Mouse (Mus musculus) liver, postnatal 0 days (tissue): Measurements from ENCODE around the gene U2surp. TPM values are rescaled to one million over a fixed set of nuclear protein-coding genes. Genes with fewer than 3 reads are reported as not detected.

Experiments
- ATAC-seq: fragments of 200-750 bp; cut with Nextera tagmentation; 2 replicates; pipeline ENCODE4 v1.8.0; 2017; ENCODE audit warnings: mild to moderate bottlenecking, moderate library complexity
- DNase-seq: peaks from one replicate; pipeline ENCODE4 v3.0.0-alpha.2; 2016
- H3K27ac ChIP-seq: fragments of 300-500 bp; sonication (generic); 2 replicates; pipeline ENCODE4 v1.5.1; 2014; ENCODE audit warnings: antibody characterized with exemption, moderate library complexity, mild to moderate bottlenecking, low read depth
- H3K27me3 ChIP-seq: fragments of 300-500 bp; sonication (generic); 2 replicates; pipeline ENCODE4 v1.6.1; 2014; ENCODE audit warnings: low read length, control low read depth, mixed read lengths; ENCODE audit not compliant: insufficient read depth
- H3K36me3 ChIP-seq: fragments of 300-500 bp; sonication (generic); replicated peaks from 2 replicates; pipeline ENCODE4 v1.6.1; 2014; ENCODE audit warnings: mild to moderate bottlenecking, control low read depth, low read length, moderate library complexity, mixed read lengths; ENCODE audit not compliant: insufficient read depth
- H3K4me1 ChIP-seq: fragments of 300-500 bp; sonication (generic); 2 replicates; pipeline ENCODE4 v1.6.1; 2014; ENCODE audit warnings: antibody characterized with exemption, mild to moderate bottlenecking, control low read depth; ENCODE audit not compliant: insufficient read depth
- H3K4me2 ChIP-seq: fragments of 300-500 bp; sonication (generic); 2 replicates; pipeline ENCODE4 v1.6.1; 2014; ENCODE audit warnings: low read depth, mild to moderate bottlenecking, low read length, moderate library complexity, mixed read lengths
- H3K4me3 ChIP-seq: fragments of 300-500 bp; sonication (generic); 2 replicates; pipeline ENCODE4 v1.5.1; 2014; ENCODE audit warnings: low read depth, low read length
- H3K9ac ChIP-seq: fragments of 300-500 bp; sonication (generic); replicated peaks from 2 replicates; pipeline ENCODE4 v1.6.1; 2014; ENCODE audit warnings: mild to moderate bottlenecking, moderate library complexity
- H3K9me3 ChIP-seq: fragments of 300-500 bp; sonication (generic); 2 replicates; pipeline ENCODE4 v1.6.1; 2016; ENCODE audit warnings: mild to moderate bottlenecking, control low read depth, low read length, mixed read lengths
- CTCF ChIP-seq: sonication (generic); IDR thresholded peaks from 2 replicates; pipeline ENCODE4 v1.5.1; 2016; ENCODE audit warnings: antibody characterized with exemption, low read depth
- EP300 ChIP-seq: IDR thresholded peaks from 2 replicates; pipeline ENCODE4 v1.6.1; 2016; ENCODE audit warnings: antibody characterized with exemption, low read depth, mild to moderate bottlenecking
- WGBS: fragments of 180-500 bp; shearing (Covaris S2); extraction: QIAGEN DNeasy Blood & Tissue Kit; methylation state at CpG from one replicate; pipeline ENCODE4 v1.1.7; 2014; ENCODE audit not compliant: insufficient replicate concordance; 5-methylcytosine and 5-hydroxymethylcytosine counted together
- polyA plus RNA-seq: library from polyadenylated mRNA; unstranded; fragments of >200 nt; fragmentation: Nextera tagmentation; extraction: Ambion mirVana; gene quantifications from 2 replicates; pipeline ENCODE4 v1.2.1, GENCODE M21; 2015

Gene U2surp
- polyA plus RNA-seq, 1 experiment from 2014 or later: 60.9 TPM

GRCm38 (mm10) chr9:95556067-95556512, 44.3 kb upstream of the U2surp start:
- peaks cover 21% of the 10 kb centered on the region; the same call in 1 of the 2 replicates for H3K27me3 ChIP-seq
- peak overlapping the region; percentile 42 for H3K4me2 ChIP-seq
- WGBS: 59% methylated on average over 4 of the region's 4 CpGs
- ATAC-seq: peak; percentile 44
- DNase-seq: peak; percentile 48
- H3K4me1 ChIP-seq: peaks cover 64% of the 10 kb centered on the region
- H3K27ac ChIP-seq: peak overlapping the region; percentile 92
- H3K9ac ChIP-seq: peak overlapping the region; percentile 17
- TF ChIP-seq EP300: peak; percentile 92
- no peak for TF ChIP-seq CTCF
- H3K36me3 ChIP-seq: no peaks in the 10 kb centered on the region
- H3K9me3 ChIP-seq: no peaks in the 10 kb centered on the region
- no peak overlapping the region for H3K4me3 ChIP-seq

GRCm38 (mm10) chr9:95555233-95555740, 43.5 kb upstream of the U2surp start:
- DNase-seq: no peak
- Histone ChIP-seq H3K27ac (peak overlapping the region; percentile 92), H3K4me3 (no peak overlapping the region), H3K4me2 (peak overlapping the region; percentile 42), H3K27me3 (peaks cover 13% of the 10 kb centered on the region; the same call in 1 of the 2 replicates), H3K9ac (peak overlapping the region; percentile 33), H3K9me3 (no peaks in the 10 kb centered on the region), H3K36me3 (no peaks in the 10 kb centered on the region), H3K4me1 (peaks cover 72% of the 10 kb centered on the region)
- ATAC-seq: no peak
- 45% methylated on average over 5 of the region's 5 CpGs for WGBS
- TF ChIP-seq CTCF (no peak), EP300 (no peak)

GRCm38 (mm10) chr9:95554231-95555221, 42.7 kb upstream of the U2surp start:
- peak overlapping the region; percentile 92 for H3K27ac ChIP-seq
- TF ChIP-seq CTCF: peak; percentile 33
- TF ChIP-seq EP300: peak; percentile 98
- peak; percentile 60 for ATAC-seq
- H3K4me1 ChIP-seq: peaks cover 79% of the 10 kb centered on the region
- H3K4me2 ChIP-seq: peak overlapping the region; percentile 42; the same call in 1 of the 2 replicates
- H3K36me3 ChIP-seq: no peaks in the 10 kb centered on the region
- no peaks in the 10 kb centered on the region for H3K9me3 ChIP-seq
- peaks cover 9% of the 10 kb centered on the region; the same call in 1 of the 2 replicates for H3K27me3 ChIP-seq
- H3K9ac ChIP-seq: peak overlapping the region; percentile 33
- no peak overlapping the region for H3K4me3 ChIP-seq
- DNase-seq: peak; percentile 44
- 35% methylated on average over 18 of the region's 18 CpGs for WGBS

GRCm38 (mm10) chr9:95552175-95552705, 40.4 kb upstream of the U2surp start:
- TF ChIP-seq CTCF (no peak), EP300 (0 out of 2 replicates have a peak, but pooled peaks have one; percentile 32)
- Histone ChIP-seq H3K4me1 (peaks cover 82% of the 10 kb centered on the region), H3K4me2 (peak overlapping the region; percentile 27; the same call in 1 of the 2 replicates), H3K4me3 (no peak overlapping the region), H3K27ac (peak overlapping the region; percentile 92), H3K9me3 (no peaks in the 10 kb centered on the region), H3K27me3 (no peaks in the 10 kb centered on the region), H3K36me3 (no peaks in the 10 kb centered on the region), H3K9ac (0 out of 2 replicates have a peak overlapping the region, but pooled peaks have one; percentile 12)
- 68% methylated on average over 10 of the region's 10 CpGs for WGBS
- DNase-seq: peak; percentile 49
- peak; percentile 12; the same call in 1 of the 2 replicates for ATAC-seq

- Histone ChIP-seq H3K9me3 (no peaks in the 10 kb centered on the region), H3K27ac (peak overlapping the region; percentile 80), H3K4me1 (peaks cover 78% of the 10 kb centered on the region), H3K4me3 (no peak overlapping the region), H3K36me3 (no peaks in the 10 kb centered on the region), H3K27me3 (no peaks in the 10 kb centered on the region), H3K4me2 (peak overlapping the region; percentile 7; the same call in 1 of the 2 replicates), H3K9ac (peak overlapping the region; percentile 23; the same call in 1 of the 2 replicates)
- 39% methylated on average over 9 of the region's 9 CpGs for WGBS
- DNase-seq (peak; percentile 52), ATAC-seq (peak; percentile 32)
- TF ChIP-seq EP300: peak; percentile 74
- peak; percentile 32; the same call in 1 of the 2 replicates for TF ChIP-seq CTCF
These were observed 39.3 kb upstream of the U2surp start for GRCm38 (mm10) chr9:95550856-95551774.
